Comparison of ENCODE assay signal across 17 mouse cellular contexts in genomic region chr2:174103527-174103926, GRCm38 (mm10).
"Had no signal": no experiment of that assay in that cellular context is flagged by ENCODE, and none has a peak within 500 bp of the region (broad histone marks: within the 10 kb centered on the region; RNA-seq: fewer than 3 reads in every experiment).

No protein-coding gene starts in this region.

- H3K36me3 ChIP-seq: midbrain, embryonic 12.5 days; neural tube, embryonic 13.5 days; neural tube, embryonic 15.5 days had no signal

- H3K27ac ChIP-seq: liver, embryonic 14.5 days; midbrain, embryonic 10.5 days; midbrain, embryonic 12.5 days; neural tube, embryonic 13.5 days; neural tube, embryonic 15.5 days had no signal

- H3K4me1 ChIP-seq: midbrain, embryonic 10.5 days; midbrain, embryonic 12.5 days had no signal

- ATAC-seq: midbrain, embryonic 16.5 days had no signal

- H3K27me3 ChIP-seq: midbrain, embryonic 12.5 days; neural tube, embryonic 13.5 days had no signal

- H3K4me3 ChIP-seq: midbrain, embryonic 10.5 days; midbrain, embryonic 12.5 days; myocyte; neural tube, embryonic 13.5 days; neural tube, embryonic 15.5 days had no signal

- DNase-seq: lung, adult 18-20 months; lung, embryonic 14.5 days; lung, postnatal 10 days; midbrain, embryonic 14.5 days; retina, postnatal 1 day; right cerebral cortex, postnatal 4 days; spleen, adult 18-20 months; thymus, adult 2 months; thymus, postnatal 25 days; thymus, postnatal 4 days had no signal

- H3K4me2 ChIP-seq: lung, embryonic 14.5 days; midbrain, embryonic 12.5 days; neural tube, embryonic 13.5 days; neural tube, embryonic 15.5 days had no signal

- H3K9ac ChIP-seq: liver, embryonic 14.5 days; lung, embryonic 14.5 days; midbrain, embryonic 12.5 days; neural tube, embryonic 15.5 days had no signal

- H3K9me3 ChIP-seq: midbrain, embryonic 10.5 days; midbrain, embryonic 12.5 days; neural tube, embryonic 13.5 days; neural tube, embryonic 15.5 days had no signal
